Mouse (Mus musculus): ENCODE results near the gene Cpne6.

Cpne6 gene

DNA sequence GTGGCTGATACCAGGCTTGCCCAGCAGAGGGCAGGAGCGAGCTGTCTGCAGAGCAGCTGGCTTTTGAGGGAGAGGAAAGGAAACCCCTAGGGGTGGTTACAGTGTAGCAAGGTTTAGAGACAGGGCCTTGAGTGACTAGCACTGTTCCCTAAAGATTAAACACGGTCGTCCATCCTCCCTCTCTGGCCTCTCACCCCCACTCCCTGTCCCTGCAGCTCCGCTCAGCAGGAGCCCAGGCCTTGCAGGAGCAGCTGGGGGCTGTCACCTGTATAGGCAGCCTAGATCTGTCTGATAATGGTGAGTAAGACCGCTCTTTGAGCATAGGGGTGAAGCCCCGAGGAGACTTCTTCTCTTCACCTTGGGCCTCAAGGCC is 12.8 kb upstream of the Cpne6 start:
- DNase-seq (ENCODE audit: low spot score in 2 of 2) = peak; percentile 81 to 90

- no peak for DNase-seq (ENCODE audit: low spot score in 2 of 2)
Measured at GRCm38 (mm10) chr14:55505612-55506011, 4.6 kb upstream of the Cpne6 start.

GRCm38 (mm10) chr14:55507801-55508200 is 2.4 kb upstream of the Cpne6 start:
- no peak for DNase-seq (ENCODE audit: low spot score in 2 of 2)

- DNase-seq (ENCODE audit: low spot score in 2 of 2) = no peak
Measured at GRCm38 (mm10) chr14:55509540-55509939, 705 bp upstream of the Cpne6 start.

GRCm38 (mm10) chr14:55511037-55511436 is 792 bp downstream of the Cpne6 start:
- DNase-seq (ENCODE audit: low spot score in 2 of 2) = no peak

- DNase-seq (ENCODE audit: low spot score in 2 of 2) = no peak
Measured at GRCm38 (mm10) chr14:55513927-55514326, 3.7 kb downstream of the Cpne6 start.

DNA sequence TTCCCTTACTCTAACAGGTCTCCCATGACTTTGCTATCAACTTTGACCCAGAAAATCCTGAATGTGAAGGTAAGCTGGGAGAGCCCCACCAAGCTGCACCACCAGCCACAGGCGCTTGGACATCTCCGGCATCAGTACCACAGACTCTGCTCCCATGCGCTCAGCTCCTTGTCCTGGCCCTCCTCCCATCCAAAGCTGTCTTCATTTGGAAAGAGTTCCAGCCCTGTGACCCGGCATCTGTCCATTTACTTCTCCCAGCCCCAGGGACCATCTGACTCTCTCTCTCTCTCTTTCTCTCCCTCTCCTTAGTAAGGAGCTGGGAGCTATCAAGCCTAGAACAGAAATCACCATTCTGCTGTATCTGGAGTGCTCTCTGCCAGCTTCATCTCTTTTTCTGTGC is 5.6 kb downstream of the Cpne6 start:
- DNase-seq (ENCODE audit: low spot score in 2 of 2) = no peak

- no peak for DNase-seq (ENCODE audit: low spot score in 2 of 2)
Measured at GRCm38 (mm10) chr14:55518897-55519296, 8.7 kb downstream of the Cpne6 start.

DNA sequence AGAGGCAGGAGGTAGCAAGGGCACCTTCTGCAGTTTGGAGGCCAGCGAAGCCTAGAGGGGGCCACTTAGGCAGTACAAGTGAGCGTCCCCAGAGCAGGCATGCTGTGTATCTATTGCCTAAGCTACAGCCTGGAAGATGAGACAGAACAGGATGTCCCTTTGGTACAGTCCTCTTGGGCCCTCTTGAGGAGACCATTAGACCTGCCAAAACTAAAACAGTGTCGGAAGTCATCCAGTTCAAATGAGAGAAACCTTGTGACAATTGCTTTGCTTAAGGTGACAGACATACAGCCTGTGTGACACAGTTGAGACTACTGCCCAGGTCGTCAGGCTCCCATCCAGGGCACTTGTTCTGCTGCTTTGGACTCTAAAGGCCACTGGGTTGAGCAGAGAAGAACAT is 9.4 kb downstream of the Cpne6 start:
- DNase-seq (ENCODE audit: low spot score in 2 of 2) = no peak

GRCm38 (mm10) chr14:55520451-55521361 is 10.5 kb downstream of the Cpne6 start:
- DNase-seq (ENCODE audit: low spot score in 2 of 2) = no peak

GRCm38 (mm10) chr14:55524062-55524461 is 13.8 kb downstream of the Cpne6 start:
- DNase-seq (ENCODE audit: low spot score in 2 of 2) = no peak

DNA sequence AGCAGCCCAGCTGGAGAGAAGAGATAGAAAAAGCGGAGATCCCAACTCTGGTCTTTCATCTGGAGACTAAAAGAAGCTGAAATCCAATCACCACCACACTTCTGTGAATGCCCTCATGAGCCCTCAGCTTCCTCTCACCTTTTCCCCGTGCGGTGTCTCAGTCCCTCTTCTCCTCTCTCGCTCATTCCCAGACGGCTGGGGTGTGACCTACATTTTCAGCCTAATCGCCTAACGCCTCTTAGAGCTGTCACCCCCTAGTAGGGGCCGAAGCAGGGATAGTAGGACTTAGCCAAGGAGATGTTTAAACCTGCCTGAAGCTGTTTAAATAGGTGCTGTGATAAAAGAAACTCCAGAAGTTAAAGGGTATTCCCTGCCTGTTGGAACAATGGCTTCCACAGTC is 14.5 kb downstream of the Cpne6 start, which contains the start of gene Nrl:
Gene Nrl (minus strand): TSS at position 197 of the 400 bp plus-strand sequence.
- DNase-seq (ENCODE audit: low spot score in 2 of 2) = no peak

- no peak for DNase-seq (ENCODE audit: low spot score in 2 of 2)
Measured at GRCm38 (mm10) chr14:55526674-55527073, 16.4 kb downstream of the Cpne6 start.

GRCm38 (mm10) chr14:55527940-55528339 is 17.7 kb downstream of the Cpne6 start:
- no peak for DNase-seq (ENCODE audit: low spot score in 2 of 2)

DNA sequence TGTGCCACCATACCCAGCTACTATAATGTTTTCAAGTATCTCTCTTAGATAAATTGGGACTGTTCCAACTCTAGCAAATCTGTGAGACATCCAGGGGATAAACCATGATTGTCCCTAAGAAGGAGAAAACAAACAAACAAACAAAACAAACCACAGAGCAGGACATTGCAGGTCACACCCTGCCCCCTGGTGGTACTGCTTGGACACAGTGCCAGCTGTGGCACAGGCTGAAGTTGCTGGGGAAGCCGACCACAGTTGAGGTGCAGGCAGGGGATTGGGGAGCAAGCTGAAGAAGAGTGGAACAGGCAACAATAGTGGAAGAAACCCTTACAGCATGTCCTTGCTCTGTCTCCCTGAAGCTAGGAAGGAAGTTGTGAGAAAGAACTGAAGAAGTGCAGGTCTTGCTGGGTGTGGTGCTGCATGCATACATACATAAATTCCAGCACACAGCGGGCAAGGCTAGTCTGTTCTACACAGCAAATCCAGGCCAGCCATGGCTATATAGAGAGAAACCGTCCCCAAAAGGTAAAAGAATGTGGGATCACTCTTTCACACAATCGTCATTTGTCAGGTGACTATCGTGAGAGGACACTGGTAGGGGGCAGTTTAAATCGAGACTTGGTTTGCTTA is 26.0 kb downstream of the Cpne6 start:
- no peak for DNase-seq (ENCODE audit: low spot score in 2 of 2)

DNA sequence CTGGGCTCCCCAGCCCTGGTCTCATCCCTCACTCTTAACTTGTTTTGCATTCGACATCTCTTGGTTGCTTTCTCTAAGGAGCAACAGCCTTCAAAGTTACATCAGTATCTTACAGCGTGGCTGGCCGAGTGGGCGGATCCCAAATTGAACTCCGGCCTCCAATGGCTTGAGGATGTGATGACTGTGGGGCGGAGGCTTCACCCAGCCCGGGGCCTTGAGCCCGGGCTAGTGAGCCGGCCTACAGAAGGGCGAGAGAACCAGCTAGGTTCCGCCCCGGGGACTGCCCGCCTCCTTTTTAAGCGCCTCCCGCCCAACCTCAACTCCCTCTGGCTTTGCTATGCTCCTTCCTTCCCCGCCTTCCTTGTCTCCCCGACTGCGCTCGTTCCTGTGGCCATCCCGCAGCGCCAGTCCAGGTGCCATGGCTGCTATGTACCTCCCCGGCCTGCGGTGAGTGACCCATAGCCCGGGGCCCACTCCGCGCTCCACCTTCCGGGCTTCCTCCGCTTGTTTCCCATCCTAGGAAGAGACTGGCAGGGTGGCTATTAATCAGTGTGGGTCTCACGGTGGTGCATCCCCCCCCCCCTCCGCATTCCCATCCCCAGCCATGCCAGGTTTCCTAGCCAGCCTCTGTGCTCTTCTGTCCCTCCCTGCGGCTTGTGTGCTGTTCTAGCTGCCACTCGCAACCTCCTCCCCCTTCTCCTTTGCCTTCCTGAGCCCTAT is 30.0 kb downstream of the Cpne6 start, which contains the start of gene Pck2:
Gene Pck2 (plus strand): TSS at position 200 of the 720 bp plus-strand sequence.
- DNase-seq (ENCODE audit: low spot score in 2 of 2) = peak; percentile 89

DNA sequence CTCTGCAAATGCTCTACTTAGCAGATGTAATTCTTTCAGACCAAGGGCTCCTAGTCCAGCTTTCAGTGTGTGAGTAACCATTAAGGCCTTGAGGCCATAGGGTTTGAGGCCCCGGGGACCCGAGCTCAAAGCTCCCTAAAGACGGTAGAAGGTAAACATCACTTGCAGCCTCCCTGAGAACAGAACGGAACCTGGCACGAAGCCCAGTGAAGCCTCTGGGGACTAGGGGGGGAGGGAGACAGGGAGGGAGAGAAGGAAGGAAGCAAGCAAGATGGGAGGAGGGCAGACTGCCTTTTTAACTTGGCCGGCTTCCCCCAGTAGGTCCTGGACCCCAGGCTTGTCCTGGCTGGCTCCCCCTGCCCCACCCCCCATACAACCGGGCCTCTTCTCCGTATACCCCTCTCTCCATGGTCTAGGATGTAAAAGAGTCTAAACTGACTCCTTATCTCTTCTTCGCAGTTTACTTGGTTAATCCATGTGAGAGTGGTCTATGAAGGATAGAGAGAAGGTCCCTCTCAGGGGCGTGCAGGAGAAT is 30.6 kb downstream of the Cpne6 start:
- DNase-seq (ENCODE audit: low spot score in 2 of 2) = peak; percentile 78 to 88

- DNase-seq (ENCODE audit: low spot score in 2 of 2) = no peak
Measured at GRCm38 (mm10) chr14:55542268-55542667, 32.0 kb downstream of the Cpne6 start.

DNA sequence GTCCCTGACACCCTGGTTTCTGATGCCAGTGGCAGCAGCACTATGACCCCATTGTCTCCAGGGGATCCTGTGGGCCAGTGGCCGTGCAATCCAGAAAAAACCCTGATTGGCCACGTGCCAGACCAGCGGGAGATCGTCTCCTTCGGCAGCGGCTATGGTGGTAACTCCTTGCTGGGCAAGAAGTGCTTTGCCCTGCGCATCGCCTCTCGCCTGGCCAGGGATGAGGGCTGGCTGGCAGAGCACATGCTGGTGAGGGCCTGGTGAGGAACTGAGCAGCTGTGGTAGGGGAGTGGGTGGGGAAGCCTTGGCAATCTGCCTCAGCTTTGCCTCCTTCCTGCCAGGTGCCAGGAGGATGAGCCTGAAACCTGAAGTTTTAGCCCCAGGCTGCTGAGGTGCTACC is 34.1 kb downstream of the Cpne6 start:
- DNase-seq (ENCODE audit: low spot score in 2 of 2) = no peak

- no peak for DNase-seq (ENCODE audit: low spot score in 2 of 2)
Measured at GRCm38 (mm10) chr14:55550191-55550590, 39.9 kb downstream of the Cpne6 start.

- no peak for DNase-seq (ENCODE audit: low spot score in 2 of 2)
Measured at GRCm38 (mm10) chr14:55551347-55551746, 41.1 kb downstream of the Cpne6 start.

DNA sequence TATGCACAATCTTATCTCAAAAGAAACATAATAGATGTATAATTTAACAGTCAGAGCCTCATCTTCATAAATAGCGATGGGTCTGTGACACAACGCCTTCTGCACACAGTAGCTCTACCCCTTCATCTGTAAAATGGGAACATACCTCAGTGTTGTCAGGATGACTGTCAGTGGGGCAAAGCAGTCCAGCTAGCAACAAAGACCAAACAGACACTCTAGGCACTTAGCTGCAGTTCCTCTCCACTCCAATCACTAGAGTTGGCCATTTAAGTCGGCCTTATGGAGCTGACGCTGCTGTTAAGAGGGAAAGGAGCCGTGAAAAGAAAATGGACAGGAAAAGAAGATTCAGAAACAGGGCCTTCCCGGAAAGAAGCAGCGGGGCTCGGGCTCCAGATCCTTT is 41.5 kb downstream of the Cpne6 start:
- no peak for DNase-seq (ENCODE audit: low spot score in 2 of 2)

All from urinary bladder, postnatal 4 days (tissue).